Mouse (Mus musculus) activated CD4-positive, CD25-positive, alpha-beta regulatory T cell (primary cell): ENCODE measurements around the gene Fam160b1. TPM values are rescaled to one million over a fixed set of nuclear protein-coding genes. Genes with fewer than 3 reads are reported as not detected.

Experiments
- polyA plus RNA-seq, 2 experiments: library from polyadenylated mRNA; unstranded; fragments of 100-300 nt; shearing (Covaris generic); gene quantifications; one replicate each; pipeline ENCODE4 v1.2.1; 2017

Fam160b1 gene
- polyA plus RNA-seq: 10 to 100 TPM; 21.8 to 25.8 TPM

DNA sequence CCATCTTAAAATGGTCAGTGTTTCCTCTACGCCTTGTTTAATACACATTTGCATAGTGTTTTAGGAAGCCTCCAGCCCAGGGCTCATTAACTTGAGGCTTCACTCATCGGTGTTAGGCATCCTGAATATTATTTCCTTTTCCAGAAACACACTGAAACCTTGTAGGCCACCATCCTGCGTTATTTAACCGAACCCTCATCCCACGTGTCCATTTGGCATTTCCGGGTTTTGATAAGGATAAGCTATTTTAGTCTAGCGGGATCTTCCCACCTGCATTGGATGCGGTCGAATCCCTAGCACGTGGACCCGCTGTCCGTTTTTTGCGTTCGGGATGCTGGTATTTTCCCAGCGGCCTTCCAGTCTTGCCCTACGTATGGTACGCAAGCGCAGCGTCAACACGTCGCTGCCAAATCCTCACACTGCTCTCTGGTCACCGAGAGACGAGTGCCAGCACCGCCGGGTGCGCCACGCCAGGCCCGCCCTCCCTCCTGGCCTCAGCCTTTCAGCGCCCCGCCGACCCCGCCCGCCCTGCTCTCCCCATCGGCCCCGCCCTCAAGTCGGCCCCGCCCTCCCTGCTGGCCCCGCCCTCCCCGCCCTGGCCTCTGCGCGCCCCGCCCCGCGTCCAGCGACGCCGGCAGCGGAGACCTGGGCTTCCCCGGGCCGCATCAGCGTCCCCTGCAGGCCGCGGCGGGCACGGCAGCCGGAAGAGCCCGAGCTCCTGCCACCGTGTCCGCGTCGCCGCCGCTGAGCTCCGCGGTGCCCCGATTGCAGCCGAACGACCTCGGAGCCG lies at the start of gene Fam160b1:
Fam160b1 (plus strand) TSS at position 340 of the 790 bp plus-strand sequence.

DNA sequence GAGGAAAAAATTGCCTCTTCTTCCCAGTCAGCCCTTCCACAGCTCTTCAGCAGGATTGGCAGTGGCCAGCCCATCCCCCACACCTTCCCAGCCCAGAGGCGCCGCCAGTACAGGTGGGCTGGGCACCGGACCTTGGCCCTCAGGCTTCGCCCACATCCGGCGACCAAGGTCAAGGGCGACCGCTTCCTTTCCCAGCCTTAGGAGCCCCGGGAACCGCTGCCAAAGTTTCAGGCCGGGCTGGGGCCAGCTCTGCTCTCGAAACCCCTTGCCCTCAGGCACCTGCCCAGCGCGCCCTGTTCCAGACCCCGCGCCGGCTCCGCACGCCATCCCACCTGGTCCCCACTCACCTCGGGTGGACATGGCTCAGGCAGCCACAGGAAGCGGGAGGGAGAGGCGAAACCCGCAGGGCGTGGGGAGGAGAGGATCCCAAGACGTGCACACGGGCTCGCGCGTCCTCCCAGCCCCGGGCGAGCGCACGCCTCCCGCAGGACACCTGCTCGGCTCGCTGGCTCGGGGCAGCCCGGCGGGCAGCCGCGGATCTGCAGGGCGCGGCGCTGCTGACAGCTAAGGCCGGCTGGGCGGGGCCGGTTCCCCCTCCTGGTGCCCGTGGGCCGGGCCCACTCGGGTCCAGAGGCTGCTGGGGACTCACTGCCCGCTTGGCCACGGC lies 46.0 kb upstream of the Fam160b1 start, which contains the start of gene Ablim1:
Ablim1 (minus strand) TSS at position 574 of the 667 bp plus-strand sequence.

Other genes starting within 250 kb of the Fam160b1 start
- gene Ablim1, start 45.8 kb upstream of the Fam160b1 start, polyA plus RNA-seq: 100 to 1,000 TPM; 398 to 448 TPM
- 10 to 100 TPM in 1 of 2 experiments, 1 to 10 TPM in 1; 8.2 to 17.6 TPM for gene Trub1, start 92.2 kb downstream of the Fam160b1 start, polyA plus RNA-seq